Mouse (Mus musculus) c-Kit-positive CD71-negative TER-119-negative erythroid progenitor cells, embryonic 14.5 days (primary cell): ENCODE measurements at regions not wholly inside any gene's neighbourhood (a gene's known extent, or its start where the extent isn't known, plus 50 kb on each side); places are given as distances from the start of the nearest gene placed in this dataset.

Source experiments
- DNase-seq: peaks from one replicate; pipeline ENCODE4 v3.0.0-alpha.2; 2013; ENCODE audit warnings: low read depth

DNA sequence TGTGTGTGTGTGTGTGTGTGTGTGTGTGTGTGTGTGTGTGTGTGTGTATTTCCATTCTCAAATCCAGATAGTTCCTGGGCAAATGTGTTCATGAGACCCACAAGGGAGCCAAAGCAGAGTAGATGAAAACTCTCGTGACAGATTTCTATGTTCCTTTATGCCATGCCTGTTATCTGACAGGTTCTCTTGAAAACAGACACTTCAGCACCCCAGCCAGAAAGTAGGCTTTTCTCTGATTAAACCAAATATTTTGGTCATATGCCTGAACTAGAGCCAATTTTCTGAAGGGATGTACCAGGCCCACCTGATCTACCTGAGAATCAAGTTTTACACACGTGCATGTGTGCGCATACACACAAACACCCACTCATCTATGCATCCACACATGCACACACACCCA lies 95.5 kb downstream of the Psat1 start:
- DNase-seq: no peak

DNA sequence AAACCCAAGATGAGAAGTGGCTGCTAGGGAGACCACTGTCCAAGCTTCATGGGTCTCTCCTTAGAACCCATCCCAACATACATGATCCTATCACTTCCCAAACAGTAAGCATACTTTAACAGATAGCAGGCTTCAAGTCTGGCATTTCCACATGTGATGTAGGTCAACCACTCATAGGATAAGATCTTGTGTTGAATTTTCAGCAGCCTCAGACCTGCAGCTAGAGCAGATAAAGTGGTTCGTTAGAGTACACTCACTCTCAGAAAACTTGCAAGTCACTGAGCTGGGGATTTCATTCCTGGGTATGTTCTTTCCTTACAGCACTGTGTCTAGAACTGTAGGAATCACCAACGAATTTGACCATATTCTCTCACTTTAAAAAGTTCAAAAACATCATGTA lies 96.4 kb downstream of the Psat1 start:
- DNase-seq: no peak

DNA sequence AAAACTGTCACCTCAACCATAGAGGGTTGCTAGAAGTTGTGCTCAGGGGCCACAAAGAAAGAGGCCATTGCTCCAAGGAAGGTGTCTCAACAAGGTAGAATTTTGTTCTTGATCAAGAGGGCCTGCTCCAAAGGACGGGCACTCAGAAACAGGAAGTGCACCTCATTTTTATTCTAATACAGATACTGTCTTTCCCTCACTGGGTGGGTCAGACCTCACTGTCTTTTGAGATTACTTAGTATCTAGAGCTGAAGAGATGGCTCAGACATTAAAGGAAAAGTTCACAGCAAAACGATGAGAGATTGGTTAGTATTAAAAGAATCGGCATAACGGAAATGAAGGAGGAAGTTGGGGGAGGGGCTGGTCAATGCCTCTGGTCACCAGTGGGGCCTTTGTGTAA lies 97.9 kb downstream of the Psat1 start:
- DNase-seq: no peak

DNA sequence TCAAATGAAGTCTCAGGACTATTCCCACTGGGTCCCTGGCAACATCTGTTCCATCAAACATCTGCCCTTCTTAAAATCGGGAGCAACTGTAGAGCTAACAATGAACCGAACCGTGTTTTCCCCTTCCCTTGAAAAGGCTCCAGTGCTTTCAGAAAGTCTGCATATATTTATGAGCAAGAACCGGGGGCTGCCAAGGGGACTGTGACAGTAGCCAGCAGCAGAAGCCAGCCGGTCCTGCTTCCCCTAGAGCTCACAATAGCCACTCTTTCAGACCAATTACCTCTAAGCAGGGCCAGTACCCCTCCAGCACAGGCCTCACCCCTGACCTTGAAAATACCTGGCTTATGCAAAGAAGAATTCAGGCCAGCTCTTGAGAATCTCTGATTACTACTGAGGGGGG lies 108.8 kb downstream of the Psat1 start:
- DNase-seq: no peak

DNA sequence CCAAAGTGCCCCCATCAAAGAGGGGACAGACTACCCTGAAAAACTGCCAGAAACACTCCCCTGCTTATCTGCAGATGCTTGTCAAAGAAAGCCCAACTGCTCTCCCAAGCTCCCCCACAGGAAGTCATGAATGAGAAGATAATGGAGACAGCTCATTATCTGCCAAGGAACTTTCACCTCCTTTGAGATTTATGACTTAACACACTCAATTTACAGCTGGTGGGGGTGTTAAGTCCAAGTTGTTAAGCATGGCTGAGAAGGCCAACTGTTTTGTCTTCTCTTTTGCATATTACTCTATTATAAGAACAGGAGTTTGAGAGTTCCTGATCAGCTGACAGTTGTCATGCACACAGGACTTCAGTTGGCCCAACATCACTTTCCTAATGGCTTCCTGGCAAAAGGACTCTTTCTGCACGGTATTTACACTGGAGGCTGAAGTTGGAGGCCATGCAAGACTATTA lies 109.4 kb downstream of the Psat1 start:
- no peak for DNase-seq

DNA sequence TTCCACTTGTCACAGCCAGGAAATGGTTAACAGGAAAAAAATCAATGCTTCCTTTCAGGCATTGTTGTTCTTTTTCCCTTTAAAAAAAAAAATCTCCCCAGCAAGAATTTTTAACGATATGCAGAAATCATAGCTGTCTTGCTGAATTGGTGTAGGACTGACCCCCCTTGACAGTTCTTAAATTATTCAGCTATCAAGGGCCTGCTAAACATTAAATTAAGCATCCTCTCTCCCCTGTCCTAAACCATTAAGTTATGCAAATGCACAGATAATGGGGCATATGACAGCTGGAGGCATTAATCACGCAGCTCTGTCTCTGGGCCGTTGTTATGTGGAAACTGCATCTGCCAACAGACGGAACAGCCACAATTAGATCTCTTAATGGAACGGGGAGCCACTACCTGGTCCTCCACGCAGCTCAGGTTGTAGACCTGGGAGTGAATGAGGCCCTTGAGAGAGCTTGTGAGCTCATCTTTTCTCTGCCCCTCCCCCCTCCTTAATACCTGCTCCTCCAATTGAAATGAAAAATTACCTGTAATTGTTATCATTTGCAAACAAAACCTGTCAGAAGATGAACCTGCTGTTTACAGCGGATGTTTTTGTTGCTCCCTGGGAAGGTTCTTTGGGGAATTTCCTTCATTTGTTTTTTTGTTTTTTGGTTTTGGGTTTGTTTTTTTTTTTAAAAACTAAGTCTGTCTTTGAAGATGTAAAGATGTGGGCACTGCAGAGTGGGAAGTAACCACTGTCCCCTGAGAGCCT lies 110.0 kb downstream of the Psat1 start:
- DNase-seq: no peak

DNA sequence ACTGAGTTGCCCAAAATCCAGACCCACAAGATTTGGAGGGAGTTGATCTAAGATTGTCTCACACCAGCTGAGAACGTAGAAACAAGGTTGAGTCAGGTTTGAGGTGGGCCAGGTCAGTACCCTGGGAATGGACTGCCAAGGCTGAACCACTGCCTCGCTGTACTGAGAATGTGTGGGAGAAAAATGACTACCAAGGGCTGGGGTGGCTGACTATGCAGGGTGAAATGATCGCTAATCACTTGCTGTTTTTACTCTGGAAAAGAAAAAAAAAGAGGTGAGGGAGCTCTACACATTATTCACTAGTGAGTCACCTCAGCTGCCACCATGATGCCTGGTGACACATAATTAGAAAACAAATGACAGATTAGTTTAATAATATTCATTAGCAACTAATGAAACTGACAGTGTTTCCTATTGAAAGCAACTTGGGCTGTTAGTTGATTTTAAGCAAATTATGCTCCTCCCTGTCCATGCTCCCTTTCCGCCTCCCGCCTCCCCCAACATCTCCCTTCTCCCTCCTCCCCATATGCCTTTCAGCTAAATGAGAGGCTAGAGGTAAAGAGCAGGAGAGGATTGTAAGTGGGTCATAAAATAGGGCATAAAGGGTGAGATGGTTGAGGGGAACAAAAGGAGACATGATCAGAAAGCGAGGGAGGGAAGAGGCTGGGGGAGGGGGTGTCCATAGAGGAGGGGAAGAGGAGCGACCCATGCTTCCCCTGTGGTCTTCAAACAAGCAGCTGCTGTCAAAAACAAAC lies 110.8 kb downstream of the Psat1 start:
- DNase-seq: no peak

DNA sequence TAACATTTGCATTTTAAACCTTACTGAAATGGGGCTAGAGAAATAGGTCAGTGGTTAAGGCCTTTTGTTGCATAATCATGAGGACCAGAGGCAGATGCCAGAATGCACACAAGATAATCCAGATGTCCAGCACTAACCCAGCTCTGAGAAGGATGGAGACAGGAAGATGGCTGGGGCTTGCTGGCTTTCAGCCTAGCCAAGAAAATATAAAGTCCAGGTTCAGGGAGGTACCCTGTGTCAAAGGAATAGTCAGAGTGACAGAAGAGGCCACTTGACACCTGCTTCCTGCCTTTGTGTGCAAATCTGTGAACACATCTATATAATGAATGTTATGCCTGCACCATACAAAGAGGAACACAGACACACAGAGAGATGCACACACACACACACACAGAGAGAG lies 116.8 kb downstream of the Psat1 start:
- DNase-seq: no peak

DNA sequence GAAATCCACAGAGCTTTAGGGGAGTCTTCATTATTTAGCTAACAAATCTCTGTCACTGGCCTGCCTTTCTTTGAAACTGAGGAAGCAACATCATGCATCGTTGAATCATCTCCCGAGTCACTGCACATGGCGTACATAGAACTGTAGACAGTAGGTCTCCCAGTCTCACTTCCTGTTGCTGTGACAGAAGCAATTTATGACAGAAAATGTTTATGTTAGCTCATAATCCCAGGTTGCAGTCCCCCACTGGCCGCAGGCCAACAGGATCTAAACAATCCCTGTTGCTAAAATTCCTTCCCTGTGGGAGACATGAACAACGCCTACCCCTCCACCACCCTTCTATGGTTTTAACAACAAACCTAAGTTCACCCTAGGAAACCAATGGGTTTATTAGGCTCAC lies 118.0 kb downstream of the Psat1 start:
- no peak for DNase-seq

DNA sequence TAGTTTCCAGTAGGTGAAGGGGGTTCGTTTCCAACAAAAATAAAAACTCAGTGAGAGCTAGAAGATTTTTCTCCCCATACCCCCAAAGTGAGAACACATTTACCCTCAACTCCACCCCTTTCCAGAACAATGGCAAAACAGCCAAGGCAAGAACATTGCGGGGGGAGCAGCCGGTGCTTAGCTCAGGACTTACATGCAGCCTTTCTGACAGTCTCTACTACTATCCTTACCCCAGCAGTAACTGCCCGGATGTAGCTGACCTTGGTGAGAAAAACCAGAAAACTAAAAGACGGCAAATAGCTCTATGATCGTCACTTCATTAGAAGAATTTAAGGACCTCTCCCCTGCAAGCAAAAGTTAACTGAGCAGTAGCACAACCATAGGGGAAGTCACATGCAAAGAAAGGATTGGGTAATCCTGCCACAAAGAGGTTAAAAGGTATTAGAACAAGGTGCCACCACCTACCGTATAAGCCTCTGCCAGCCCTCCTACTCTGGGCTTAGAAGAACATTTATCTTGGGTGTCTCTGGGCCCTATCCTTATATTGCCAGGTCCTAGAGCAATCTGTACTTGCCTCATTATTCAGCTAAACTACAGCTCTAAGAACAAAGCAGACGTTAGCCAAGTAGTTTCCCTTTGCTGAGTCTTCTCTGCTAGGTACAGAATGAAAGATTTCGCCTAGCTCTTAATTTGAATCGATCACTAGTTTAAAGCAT lies 119.0 kb downstream of the Psat1 start:
- DNase-seq: no peak

DNA sequence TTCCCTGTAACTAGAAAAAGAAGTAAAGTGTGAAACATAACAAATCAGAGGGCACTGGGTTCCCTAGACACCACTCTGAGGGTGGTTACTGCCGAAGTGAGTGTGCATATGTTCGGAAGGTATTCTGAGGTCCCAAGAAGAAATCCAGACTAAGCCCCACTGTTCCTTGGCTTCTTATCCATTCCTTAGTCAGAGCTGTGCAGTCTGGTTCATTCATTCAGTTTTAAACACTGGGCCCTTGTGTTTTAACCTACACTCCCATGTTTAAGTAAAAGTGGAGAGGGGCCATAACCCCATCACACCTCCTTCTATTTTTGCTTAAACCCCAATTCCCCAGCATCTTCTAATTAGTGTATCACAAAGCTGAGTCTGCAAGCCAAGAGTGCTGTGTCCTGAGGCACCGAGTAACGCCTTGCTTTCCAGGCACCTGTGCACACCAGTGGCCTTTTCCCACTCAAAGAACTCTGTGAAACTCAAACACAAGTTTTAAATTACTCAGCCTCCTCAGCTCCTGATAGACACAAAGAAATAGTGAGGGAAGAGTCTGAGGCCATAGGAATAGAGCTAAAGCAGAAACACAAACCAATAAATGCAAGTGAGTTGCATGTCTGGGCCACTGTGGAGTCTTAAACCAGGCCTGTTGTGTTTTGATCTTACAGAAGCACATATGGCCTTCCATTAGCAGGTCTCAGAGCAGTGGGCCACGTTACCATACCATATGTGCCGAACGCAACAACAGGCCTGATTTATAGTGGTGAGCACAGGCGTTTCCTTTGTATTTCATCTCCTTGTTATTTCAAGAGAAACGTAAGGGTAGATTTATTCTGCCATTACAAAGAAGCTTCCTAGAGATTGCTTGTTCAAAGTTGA lies 119.8 kb downstream of the Psat1 start:
- no peak for DNase-seq

DNA sequence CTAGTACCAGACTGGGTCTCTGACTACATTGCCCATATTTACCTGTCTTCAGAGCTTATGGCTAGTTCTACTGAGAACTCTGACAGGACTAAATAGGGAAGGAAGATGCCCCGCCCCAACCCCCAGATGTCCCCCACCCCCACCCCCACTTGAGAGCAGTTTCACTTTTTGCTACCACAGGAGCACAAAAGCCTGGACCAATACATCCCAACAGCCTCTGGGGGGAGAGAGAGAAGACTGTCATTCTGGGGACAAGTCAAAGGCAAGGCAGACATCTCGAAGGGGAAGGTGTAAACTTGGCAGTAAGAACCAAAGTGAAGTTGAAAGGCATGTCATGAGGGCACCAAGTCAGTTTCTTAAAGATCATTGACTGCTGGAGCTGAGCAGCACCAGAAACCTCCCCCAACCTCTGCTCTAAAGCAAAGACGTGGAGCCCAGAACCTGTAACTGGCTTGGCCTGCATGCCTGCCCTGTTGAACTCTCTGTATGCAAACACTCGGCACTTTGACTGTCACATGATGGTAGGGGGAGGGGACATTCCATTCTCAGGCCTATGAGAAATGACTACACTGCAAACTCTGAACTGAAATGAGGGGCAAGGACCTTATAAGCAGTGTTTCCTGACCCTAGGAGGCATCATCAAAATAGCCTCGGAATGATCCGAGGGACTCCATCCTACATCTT lies 123.3 kb downstream of the Psat1 start:
- no peak for DNase-seq

DNA sequence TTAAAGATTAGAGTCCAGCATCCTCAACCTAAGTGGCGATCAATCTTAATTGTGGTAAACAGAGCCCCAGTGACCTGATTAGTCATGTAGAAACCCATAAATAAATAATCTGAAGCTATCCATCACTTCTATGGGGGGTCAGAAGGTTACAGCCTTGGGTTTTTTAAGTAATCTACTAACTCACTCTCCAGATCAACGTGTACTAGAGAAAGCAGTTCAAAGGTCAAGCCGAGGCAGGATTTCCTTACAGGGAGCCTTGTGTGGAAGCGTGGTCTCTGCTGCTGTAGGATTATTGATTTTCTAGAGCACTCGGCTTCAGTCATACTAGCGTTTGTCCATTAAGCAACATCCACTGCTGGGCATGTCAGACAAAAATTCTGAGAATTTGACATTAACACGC lies 127.1 kb downstream of the Psat1 start:
- no peak for DNase-seq

DNA sequence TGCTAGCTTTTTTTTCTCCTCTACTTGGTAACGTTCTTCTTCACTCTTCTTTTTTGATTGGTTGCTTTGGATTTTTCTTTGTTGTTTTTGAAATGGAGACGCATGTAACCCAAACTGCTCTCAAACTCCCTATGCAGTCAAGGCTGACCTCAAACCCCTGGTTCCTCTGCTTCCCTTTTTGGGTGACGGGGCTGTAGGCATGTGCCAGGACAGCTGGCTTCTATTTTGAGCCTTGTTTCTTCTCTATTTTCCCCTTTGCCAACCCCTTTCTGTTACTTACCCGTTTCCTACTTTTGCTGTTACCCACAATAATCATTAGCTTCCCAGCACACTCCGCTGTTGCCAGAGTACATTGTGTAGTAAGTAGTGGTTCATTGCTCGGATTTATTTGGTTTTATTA lies 132.0 kb downstream of the Psat1 start:
- DNase-seq: no peak

DNA sequence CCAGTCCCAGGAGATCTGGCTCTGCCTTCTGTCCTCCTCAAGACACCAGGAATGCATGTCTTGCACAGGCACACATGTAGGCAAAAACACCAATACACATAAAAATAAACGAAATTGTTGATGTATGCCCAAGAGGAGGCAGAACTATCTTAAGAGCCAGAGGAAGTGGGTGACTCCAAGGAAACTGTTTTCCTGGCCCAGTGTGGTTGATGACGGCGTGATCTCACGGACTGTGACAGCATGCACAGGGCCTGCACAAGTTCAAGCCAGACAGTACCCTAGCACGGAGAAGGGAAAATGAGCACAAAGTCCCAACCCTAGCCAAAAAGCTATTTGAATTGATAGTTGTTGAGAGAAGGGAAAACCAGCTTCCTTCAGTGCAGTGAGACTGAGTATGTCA lies 138.1 kb downstream of the Psat1 start:
- DNase-seq: no peak

DNA sequence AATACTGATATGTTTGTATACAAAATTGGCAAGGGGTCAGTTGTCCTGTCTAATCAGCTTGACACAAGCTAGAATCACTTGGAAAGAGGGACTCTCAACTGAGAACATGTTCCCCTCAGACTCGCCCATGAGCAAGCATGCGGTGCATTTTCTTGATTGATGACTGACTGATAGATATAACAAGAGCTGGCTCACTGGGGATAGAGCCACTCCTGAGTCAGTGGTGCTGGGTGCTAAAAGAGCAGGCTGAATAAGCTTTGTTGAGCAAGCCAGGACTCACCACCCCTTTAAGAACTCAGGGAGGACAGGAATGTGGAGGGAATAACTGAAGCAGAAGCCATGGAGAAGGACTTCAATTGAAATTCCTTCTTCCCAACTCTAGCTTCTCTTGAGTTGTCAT lies 139.5 kb downstream of the Psat1 start:
- no peak for DNase-seq

DNA sequence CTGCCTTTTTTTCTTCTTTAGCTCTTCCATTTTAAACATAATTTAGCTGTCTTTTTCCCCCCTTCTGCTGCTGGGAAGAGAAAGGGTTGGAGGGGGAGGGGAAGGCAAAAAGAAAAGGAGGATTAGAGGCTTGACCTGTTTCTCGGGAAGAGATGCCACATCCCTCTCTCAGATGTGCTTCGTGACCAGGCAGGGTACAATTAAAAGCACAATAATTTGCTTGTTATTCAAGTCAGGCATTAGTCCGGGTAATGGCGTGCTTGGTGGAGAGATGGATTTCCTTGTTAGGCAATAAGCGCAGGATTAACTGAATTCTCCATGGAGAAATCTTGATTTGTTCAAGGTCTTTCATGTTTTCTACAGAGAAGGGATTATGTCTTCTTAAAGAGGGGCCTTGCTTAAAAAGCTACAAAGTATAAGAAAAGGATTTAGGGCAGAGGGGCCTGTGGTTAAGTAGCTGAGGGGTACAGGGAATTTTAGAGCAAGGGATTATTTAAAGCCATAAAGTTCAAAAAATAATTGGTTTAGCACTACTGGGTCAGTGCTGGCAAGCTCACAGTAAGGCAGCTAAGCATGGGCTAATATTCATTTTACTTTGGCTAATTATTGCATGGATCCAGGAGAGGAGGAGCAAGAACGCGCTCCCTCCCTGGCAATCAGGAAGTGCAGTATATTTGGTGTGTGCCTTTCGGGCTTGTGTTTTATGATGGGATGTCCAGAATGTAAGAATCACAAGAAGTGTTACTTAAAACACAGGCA lies 143.8 kb downstream of the Psat1 start:
- no peak for DNase-seq

DNA sequence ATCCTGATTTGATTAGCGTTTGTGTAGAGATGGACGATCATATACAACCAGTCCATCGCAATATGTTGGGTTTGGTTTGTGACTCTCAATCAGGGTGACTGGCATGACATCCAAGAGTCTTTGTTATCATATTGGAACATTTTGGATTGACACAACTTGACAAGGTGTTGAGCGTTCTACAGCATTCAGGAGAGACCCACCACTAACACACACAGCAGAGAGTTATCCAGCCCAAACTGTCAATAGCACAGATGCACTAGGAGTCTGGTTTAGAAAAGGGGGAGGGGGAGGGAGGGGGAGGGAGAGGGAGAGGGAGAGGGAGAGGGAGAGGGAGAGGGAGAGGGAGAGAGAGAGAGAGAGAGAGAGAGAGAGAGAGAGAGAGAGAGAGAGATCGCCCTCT lies 144.5 kb downstream of the Psat1 start:
- no peak for DNase-seq

DNA sequence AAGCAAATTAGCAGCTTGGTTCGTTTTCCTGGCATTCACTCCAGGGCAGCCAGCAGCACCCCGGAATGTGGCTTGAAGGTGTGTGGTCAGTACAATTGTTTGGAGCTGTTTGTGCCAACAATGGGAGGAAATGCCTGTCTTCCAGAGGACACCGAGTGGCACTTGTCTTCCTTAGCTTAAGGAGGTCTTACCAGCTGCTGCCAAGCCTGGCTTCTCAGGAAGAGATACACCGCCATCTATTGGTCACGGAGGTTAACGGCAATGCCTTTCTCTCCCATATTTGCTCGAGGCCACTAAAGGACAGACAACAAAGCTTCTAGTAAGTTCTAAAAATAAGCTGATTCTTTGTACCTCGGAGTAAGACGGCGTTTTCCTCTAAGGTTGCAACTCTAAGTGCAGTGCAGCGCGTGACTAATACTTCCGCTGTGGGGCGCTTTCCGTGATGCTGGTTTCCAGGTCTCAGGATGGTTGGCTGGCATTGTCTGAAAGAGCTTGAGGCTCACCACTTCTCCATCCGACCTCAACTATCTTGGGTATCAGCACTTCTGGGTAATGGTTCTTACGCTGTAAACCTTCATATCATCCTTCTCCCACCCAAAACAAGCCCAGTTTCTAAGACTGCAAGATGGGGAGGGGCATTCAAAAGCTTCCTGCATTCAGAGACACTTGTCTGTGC lies 145.2 kb downstream of the Psat1 start:
- DNase-seq: peak; percentile 79
